In genomic region chr4:53319051-53319450, GRCm38 (mm10) we compare ENCODE assay signal across 24 mouse cellular contexts.
DNase-seq lines count a peak whose midpoint lies in the region; ATAC-seq and TF ChIP-seq lines count a peak whose summit lies in the region.
"Had no signal": no experiment of that assay in that cellular context is flagged by ENCODE, and none has a peak within 500 bp of the region (broad histone marks: within the 10 kb centered on the region; RNA-seq: fewer than 3 reads in every experiment).

No protein-coding gene starts in this region.

- H3K9ac ChIP-seq in heart, adult 2 months (ENCODE audit: low read depth, low read length): no peak overlapping the region
- no peak overlapping the region for H3K9ac ChIP-seq in lung, embryonic 14.5 days
- H3K9ac ChIP-seq in lung, postnatal 0 days (replicated peaks; ENCODE audit: low read depth): no peak overlapping the region
- H3K9ac ChIP-seq: forebrain, embryonic 13.5 days; heart, embryonic 13.5 days; hindbrain, embryonic 12.5 days; hindbrain, embryonic 15.5 days had no signal

- no peak for TF ChIP-seq POLR2A in heart, adult 2 months (IDR thresholded peaks at IDR 0.05; ENCODE audit: insufficient read depth, low read depth, low read length)

- no peaks in the 10 kb centered on the region for H3K9me3 ChIP-seq in lung, embryonic 14.5 days (ENCODE audit: low read depth, low read length)
- no peaks in the 10 kb centered on the region for H3K9me3 ChIP-seq in lung, postnatal 0 days (ENCODE audit: low read length)
- H3K9me3 ChIP-seq: forebrain, embryonic 10.5 days; forebrain, embryonic 13.5 days; G1E; heart, embryonic 13.5 days; hindbrain, embryonic 12.5 days; hindbrain, embryonic 15.5 days had no signal

- H3K4me2 ChIP-seq in lung, embryonic 14.5 days: no peak overlapping the region
- no peak overlapping the region for H3K4me2 ChIP-seq in lung, postnatal 0 days (replicated peaks; ENCODE audit: low read depth, low read length)
- H3K4me2 ChIP-seq: forebrain, embryonic 13.5 days; heart, embryonic 13.5 days; hindbrain, embryonic 12.5 days; hindbrain, embryonic 15.5 days had no signal

- no peaks in the 10 kb centered on the region for H3K36me3 ChIP-seq in heart, adult 2 months (ENCODE audit: control insufficient read depth, insufficient read depth, low read length)
- H3K36me3 ChIP-seq in lung, embryonic 14.5 days (ENCODE audit: insufficient read depth): no peaks in the 10 kb centered on the region
- no peaks in the 10 kb centered on the region for H3K36me3 ChIP-seq in lung, postnatal 0 days (ENCODE audit: insufficient read depth, low read length)
- H3K36me3 ChIP-seq: forebrain, embryonic 10.5 days; G1E; heart, embryonic 13.5 days; hindbrain, embryonic 12.5 days; hindbrain, embryonic 15.5 days had no signal

- peak; percentile 43 to 48 for DNase-seq in heart, postnatal 10 days
- no peak for DNase-seq in heart, adult 2 months
- DNase-seq in lung, embryonic 14.5 days: peak; percentile 82
- no peak for DNase-seq in lung, adult 18-20 months
- peak; percentile 63 for DNase-seq in lung, postnatal 0 days (ENCODE audit: low spot score)
- no peak for DNase-seq in lung, postnatal 4 days
- DNase-seq: adrenal gland, postnatal 10 days; adrenal gland, postnatal 36 days; B cell, adult 2 months; cerebellum, adult 18-20 months; cerebellum, adult 9-10 months; cerebellum, postnatal 14 days; gastrocnemius, postnatal 10 days; gastrocnemius, postnatal 36 days had no signal

- no peaks in the 10 kb centered on the region for H3K27me3 ChIP-seq in heart, adult 2 months (ENCODE audit: control insufficient read depth, insufficient read depth, low read length)
- H3K27me3 ChIP-seq in lung, embryonic 14.5 days (ENCODE audit: insufficient read depth, low read length): no peaks in the 10 kb centered on the region
- H3K27me3 ChIP-seq in lung, postnatal 0 days (replicated peaks; ENCODE audit: insufficient read depth, low read length): no peaks in the 10 kb centered on the region
- H3K27me3 ChIP-seq: CH12.LX; forebrain, embryonic 13.5 days; heart, embryonic 13.5 days; hindbrain, embryonic 12.5 days; hindbrain, embryonic 15.5 days; Patski had no signal

- intact Hi-C loops in heart, postnatal 10 days (cut with DNase I): no loop called here
- intact Hi-C loops in heart, adult 2 months (cut with DNase I): no loop called here

- TF ChIP-seq EP300 in heart, adult 2 months (IDR thresholded peaks at IDR 0.05; ENCODE audit: insufficient read depth, low read depth, low read length): no peak
- no peak for TF ChIP-seq EP300 in lung, postnatal 0 days (IDR thresholded peaks at IDR 0.05)

- H3K4me3 ChIP-seq in heart, adult 2 months: no peak overlapping the region
- H3K4me3 ChIP-seq in lung, embryonic 14.5 days (ENCODE audit: low read depth, low read length): no peak overlapping the region
- H3K4me3 ChIP-seq in lung, postnatal 0 days (ENCODE audit: low read depth, low read length): no peak overlapping the region
- H3K4me3 ChIP-seq: forebrain, embryonic 10.5 days; forebrain, embryonic 13.5 days; heart, embryonic 13.5 days; hindbrain, embryonic 12.5 days; hindbrain, embryonic 15.5 days had no signal

- no peak for TF ChIP-seq CTCF in heart, adult 2 months (IDR thresholded peaks at IDR 0.05)
- no peak for TF ChIP-seq CTCF in lung, embryonic 14.5 days (IDR thresholded peaks at IDR 0.05; ENCODE audit: low read depth)
- TF ChIP-seq CTCF in lung, postnatal 0 days (IDR thresholded peaks at IDR 0.05): no peak

- 72% methylated on average over 4 of the region's 4 CpGs for WGBS in heart, adult 2 months
- WGBS in lung, embryonic 14.5 days: 48% methylated on average over 4 of the region's 4 CpGs
- 64% methylated on average over 4 of the region's 4 CpGs for WGBS in lung, postnatal 0 days

- H3K79me2 ChIP-seq in heart, adult 2 months (replicated peaks; ENCODE audit: control insufficient read depth, insufficient read depth, low read length): no peaks in the 10 kb centered on the region

- no peak overlapping the region for H3K27ac ChIP-seq in heart, adult 2 months
- H3K27ac ChIP-seq in lung, embryonic 14.5 days (ENCODE audit: low read depth): peak overlapping the region; percentile 54; the same call in 1 of the 2 replicates
- no peak overlapping the region for H3K27ac ChIP-seq in lung, postnatal 0 days (ENCODE audit: low read length)
- H3K27ac ChIP-seq: forebrain, embryonic 10.5 days; heart, embryonic 13.5 days; hindbrain, embryonic 12.5 days had no signal

- H3K4me1 ChIP-seq in heart, adult 2 months (ENCODE audit: control insufficient read depth, insufficient read depth, low read length): peaks cover 11% of the 10 kb centered on the region
- peaks cover 44% of the 10 kb centered on the region for H3K4me1 ChIP-seq in lung, embryonic 14.5 days (ENCODE audit: insufficient read depth)
- H3K4me1 ChIP-seq in lung, postnatal 0 days (ENCODE audit: insufficient read depth, low read depth, low read length): peaks cover 22% of the 10 kb centered on the region
- H3K4me1 ChIP-seq: hindbrain, embryonic 12.5 days had no signal

- ATAC-seq in lung, embryonic 14.5 days (ENCODE audit: insufficient read depth): no peak
- no peak for ATAC-seq in lung, postnatal 0 days
- no peak for ATAC-seq in megakaryocyte progenitor cell, adult 5-6 weeks (replicated peaks; ENCODE audit: poor library complexity)
- ATAC-seq: forebrain, embryonic 13.5 days; forebrain, embryonic 16.5 days; Patski had no signal

Comparison
In these comparisons a context has a peak if more than half of its experiments do, and no peak if none do; other contexts are left out.
1. DNase-seq: peak in heart, postnatal 10 days (2 of 2), lung, embryonic 14.5 days (single experiment) and lung, postnatal 0 days (single experiment); none in heart, adult 2 months (0 of 2), lung, adult 18-20 months (0 of 2) and lung, postnatal 4 days (0 of 2).